Mouse (Mus musculus): Measurements from ENCODE around the gene Pip4k2b.

- no peak for TF ChIP-seq CTCF (IDR thresholded peaks at IDR 0.05)
- TF ChIP-seq EP300 (IDR thresholded peaks at IDR 0.05): no peak
These were observed 48.6 kb downstream of the Pip4k2b start for GRCm38 (mm10) chr11:97695712-97696401.

All from lung, postnatal 0 days (tissue).